Mouse (Mus musculus) layer of hippocampus, adult 9-11 months (tissue): Measurements from ENCODE around the gene Speer4b.
"Not testable (repeated sequence)": the region's sequence is repeated elsewhere in the genome, so short reads cannot be mapped to it uniquely, and the experiment has no call there.

ENCODE experiments used
- DNase-seq: peaks from one replicate; pipeline ENCODE4 v3.0.0; 2022

The Speer4b gene

DNA sequence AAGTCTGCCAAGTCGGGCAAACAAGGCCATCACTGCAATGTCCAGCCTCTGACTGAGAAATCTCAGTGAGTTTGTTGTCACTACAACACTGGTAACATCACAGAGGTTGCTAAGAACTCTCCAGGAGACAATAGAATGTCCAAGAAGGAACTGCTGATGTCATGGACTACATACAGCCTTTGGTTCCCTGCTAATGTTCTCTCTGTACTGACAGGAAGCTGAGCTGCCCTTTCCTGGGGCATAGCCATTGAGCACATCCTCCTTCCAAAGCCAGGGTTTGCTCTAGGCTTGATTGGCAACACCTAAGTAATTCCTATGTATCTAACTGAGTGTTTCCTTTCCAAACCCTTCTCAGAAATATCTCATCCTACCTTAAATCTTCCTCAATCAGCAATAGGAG, at the start of gene Speer4b:
Speer4b (minus strand) TSS at position 101 of the 400 bp plus-strand sequence.
- DNase-seq, result not testable (repeated sequence)

DNA sequence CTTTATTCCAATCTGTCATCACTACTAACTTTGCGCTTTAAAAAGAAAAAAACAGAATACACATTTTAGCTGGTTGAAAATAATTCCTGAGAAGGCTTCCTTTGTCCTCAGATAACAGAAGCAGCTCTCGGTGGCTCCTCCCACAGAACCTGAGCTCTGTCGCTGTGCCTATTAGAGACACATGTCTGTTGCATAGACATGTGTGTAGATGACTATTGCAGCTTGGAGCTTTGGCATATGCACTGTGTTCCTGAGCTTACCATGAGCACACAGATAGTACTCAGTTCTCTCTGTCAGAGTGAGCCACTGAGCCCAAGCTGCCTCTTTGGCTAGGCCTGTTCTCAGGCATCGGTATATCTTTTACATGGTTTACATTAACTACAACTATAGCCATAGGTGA, 48.1 kb upstream of the Speer4b start:
- DNase-seq, result peak; percentile 38

DNA sequence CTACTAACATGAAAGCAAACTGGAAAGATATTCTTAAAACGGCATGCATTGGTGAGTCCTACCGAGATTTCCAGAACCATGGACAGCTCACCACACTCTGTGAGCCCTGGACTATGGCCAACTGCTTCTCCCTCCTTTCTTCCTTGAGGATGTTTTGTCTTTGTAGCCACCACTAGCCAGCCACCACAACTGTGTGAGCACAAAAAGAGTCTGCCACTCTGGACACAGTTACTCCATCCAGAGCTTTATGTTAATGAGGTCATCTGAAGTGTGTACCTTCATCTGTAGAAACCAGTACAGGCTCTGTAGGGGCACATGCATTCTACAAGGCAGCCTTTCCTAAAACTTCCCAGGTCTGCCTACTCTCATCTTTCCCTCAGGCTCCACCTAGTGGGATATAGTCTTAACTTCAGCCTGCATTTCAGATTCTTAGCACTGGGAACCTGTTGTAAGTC, 43.6 kb upstream of the Speer4b start:
- DNase-seq, result peak; percentile 30

DNA sequence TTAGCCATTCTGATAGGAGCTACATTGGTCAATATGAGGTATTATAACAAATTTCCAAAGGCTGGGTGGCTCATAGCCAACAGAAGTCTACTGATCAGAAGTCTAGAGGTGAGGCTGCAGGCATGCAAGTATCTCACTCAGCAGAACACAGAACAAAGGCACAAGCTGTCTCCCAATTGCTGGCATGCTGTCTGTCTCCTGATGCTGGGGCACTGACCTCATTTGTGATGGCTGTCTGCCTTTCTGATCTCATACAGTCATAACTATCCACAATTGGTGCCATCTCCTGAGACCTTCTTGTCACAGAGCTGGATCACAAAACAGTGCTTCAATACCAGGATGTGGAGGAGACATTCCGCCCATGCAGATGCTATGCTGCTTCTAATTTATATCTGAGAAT, 25.7 kb upstream of the Speer4b start:
- peak; percentile 20 for DNase-seq

DNA sequence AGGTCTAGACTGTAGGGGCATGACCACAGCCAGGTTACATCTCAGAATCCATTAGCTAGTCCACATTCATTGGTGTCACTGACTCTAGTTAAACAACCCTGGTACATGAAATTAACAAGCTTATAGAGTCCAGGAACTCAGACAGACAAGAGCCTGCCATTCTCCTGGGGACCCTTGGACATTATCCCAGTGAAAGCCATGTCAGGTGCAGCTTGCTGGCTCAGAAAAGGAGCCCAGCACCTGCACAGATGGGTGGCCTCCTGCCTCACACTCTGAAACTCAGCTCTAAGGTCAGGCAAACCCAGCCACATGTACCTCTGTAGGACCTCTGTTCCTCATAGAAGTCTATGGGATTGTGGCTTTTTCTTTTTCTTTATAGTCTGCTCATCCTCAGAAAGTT, 17.5 kb upstream of the Speer4b start:
- no peak for DNase-seq

- peak; percentile 27 for DNase-seq
These were observed 10.3 kb downstream of the Speer4b start for GRCm38 (mm10) chr5:27490942-27491341.

DNA sequence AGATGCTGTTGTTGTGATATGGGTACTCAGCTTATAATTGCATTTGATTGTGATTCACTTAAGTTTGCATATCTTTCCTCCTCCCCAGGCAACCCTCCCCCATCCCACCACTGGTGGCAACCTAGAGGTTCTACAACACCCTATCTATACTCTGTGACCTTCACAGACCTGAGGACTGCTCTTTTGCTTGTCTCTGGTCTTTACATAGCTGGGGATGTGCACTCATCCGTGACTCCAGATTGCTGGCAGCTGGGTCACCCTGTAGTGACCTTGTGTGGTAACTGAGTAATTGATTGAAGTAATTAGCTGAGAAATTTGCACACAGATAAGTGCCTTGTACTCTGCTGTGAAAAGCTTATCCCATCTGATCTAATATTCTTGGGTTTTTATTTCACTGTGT, 15.1 kb downstream of the Speer4b start:
- DNase-seq, result no peak

DNA sequence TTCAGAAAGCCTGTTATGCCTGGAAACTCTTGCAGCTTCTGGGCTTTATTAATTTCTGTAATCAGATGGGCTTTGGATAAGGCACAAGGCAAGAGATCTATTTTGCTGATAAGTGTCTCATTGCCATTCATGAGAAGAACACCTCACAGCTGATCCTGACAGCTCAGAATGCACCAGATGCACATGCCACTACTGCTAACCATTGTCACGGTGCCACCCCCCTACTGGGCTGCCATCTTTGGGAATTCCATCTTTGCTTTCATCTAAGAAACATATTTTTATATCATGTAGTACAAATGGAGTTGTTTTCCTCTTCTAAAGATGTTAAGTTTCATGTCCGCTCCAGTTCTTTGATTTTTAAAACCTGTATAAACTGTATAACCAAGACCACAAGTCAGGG, 19.5 kb downstream of the Speer4b start:
- peak; percentile 52 for DNase-seq

DNA sequence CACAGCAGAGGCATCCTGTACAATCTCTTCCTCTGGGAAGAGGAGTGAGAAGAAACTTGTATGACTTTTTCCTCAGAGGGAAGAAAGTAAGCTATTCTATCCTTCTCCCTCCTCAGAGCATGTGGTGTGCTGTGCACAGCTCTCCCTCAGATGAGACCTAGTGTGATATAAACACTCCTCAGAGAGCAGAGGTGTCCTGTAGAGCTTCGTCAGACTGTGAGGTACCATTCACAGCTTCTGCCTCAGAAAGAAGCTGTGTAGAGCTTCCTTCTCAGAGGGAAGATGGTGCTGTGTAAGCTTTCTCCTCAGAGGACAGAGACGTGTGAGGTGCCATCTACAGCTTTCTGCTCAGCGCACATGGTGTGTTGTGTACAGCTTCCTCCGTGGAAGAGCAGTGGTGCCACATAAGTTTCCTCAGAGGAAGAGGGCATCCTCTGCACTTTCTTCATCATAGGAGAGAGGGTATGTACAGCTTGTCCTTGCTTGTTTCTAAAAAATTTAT, 26.2 kb downstream of the Speer4b start:
- no peak for DNase-seq

DNA sequence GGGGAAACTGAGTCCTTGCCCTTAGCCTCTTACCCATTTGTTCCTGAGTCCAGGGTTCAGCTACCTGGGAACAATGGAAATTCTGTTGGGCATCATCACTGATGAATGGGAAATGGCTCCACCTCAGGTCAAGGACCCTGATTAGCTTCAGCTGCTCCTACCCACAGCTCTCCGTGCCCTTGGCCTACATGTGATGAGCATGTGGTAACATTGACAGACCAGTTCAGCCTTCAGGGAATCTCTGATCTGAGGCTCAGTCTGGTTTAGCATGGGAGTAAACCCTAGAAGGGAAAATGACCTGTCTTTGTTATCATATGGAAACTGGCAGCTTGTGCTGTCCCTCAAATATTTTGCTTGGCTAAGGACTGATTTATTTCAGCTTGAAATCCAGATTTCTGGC, 43.6 kb downstream of the Speer4b start:
- DNase-seq, result no peak

DNA sequence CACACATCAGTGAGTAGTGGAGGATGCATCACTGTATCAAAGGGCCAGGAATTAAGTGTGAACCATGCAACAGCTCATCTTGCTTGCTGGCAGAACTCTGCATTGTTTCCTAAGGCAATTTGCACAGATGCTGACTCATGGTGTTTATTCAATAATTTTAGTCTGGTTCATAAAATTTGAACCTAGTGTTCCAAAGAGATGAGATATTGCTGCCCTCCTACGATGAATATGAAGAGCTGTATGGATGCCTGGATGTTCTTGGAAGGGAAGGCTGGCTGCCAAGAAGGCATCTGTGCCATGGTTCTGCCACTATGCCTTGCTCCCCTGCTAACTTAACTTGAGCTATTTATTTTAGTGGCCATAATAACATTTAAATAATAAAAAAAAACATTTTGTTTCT, 44.3 kb downstream of the Speer4b start:
- DNase-seq, result peak; percentile 63

DNA sequence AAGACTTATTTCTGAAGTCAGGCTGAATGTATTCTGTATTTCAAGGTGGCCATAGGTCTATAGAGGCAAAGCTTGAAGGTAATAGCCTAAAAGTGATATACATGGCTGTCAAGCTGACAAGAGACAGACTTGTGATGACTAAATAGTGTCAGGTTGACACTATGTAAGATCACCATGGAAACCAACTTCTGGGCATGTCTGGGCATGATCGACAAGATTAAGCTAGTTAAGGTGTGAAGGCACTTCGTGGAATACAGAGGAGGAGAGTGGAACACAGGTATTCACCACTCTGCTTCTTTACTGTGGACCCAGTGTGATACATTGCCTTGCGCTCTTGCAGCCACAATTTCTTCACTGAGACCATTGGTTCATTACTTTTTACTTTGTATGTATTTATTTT, 46.9 kb downstream of the Speer4b start:
- no peak for DNase-seq

- DNase-seq, result no peak
These were observed 47.9 kb downstream of the Speer4b start for GRCm38 (mm10) chr5:27453201-27453845.
